Comparison of ENCODE assay signal across 10 mouse cellular contexts in the genomic region with DNA sequence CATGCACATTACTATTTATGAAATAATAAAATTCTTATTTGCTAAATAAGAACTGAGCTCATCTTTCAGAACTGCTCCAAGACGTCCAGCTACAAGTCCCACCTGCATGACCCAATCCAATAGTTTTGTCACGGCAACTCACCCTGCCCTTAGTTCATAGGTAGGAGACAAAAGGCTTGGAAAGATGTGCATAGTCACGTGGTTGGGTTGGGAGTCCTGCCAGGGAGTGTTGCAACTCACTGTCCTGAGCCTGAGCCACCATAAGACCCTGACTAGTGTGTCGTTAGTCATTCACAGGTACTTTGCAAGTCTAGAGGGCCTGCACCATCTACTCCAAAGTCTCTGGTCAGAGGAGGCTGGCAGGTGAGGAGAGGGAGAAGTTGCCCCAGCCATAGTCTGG. TPM values are rescaled to one million over a fixed set of nuclear protein-coding genes. Genes with fewer than 3 reads are reported as not detected.
A peak's percentile ranks its signal among the peaks of the same experiment; 100 is the strongest.
DNase-seq lines count a peak whose midpoint lies in the region; ATAC-seq and TF ChIP-seq lines count a peak whose summit lies in the region.
"Had no signal": no experiment of that assay in that cellular context is flagged by ENCODE, and none has a peak within 500 bp of the region (broad histone marks: within the 10 kb centered on the region; RNA-seq: fewer than 3 reads in every experiment).

No protein-coding gene starts in this region.

- TF ChIP-seq CTCF in gastrocnemius, adult 2 months (IDR thresholded peaks at IDR 0.05) = no peak

- intact Hi-C loops in gastrocnemius, adult 2 months (cut with DNase I) = no loop called here
- intact Hi-C loops in gastrocnemius, postnatal 14 days (cut with DNase I; ENCODE audit: low total_unique reads) = no loop called here

- no peaks in the 10 kb centered on the region for H3K4me1 ChIP-seq in liver, embryonic 16.5 days (ENCODE audit: control insufficient read depth, low read depth, low read length)

- 43% methylated on average over 4 of the region's 4 CpGs for WGBS in liver, embryonic 16.5 days (ENCODE audit: insufficient replicate concordance)

- H3K36me3 ChIP-seq in liver, embryonic 16.5 days (ENCODE audit: control insufficient read depth, insufficient read depth) = no peaks in the 10 kb centered on the region

- peak; percentile 58 for DNase-seq in gastrocnemius, adult 2 months
- no peak for DNase-seq in gastrocnemius, postnatal 14 days
- DNase-seq in liver (no peak), NIH3T3 (ENCODE audit: low read depth) (peak; percentile 46)
- peak; percentile 31 for DNase-seq in kidney, postnatal 14 days
- no peak for DNase-seq in urinary bladder, adult 2 months (ENCODE audit: low spot score)

- peak overlapping the region; percentile 48; the same call in 1 of the 2 replicates for H3K27ac ChIP-seq in gastrocnemius, adult 2 months
- no peak overlapping the region for H3K27ac ChIP-seq in liver, embryonic 16.5 days (ENCODE audit: low read length)

- no peak overlapping the region for H3K4me3 ChIP-seq in gastrocnemius, adult 2 months
- no peak overlapping the region for H3K4me3 ChIP-seq in liver, embryonic 16.5 days (ENCODE audit: low read depth, low read length)

- peak; percentile 53; the same call in 1 of the 2 replicates for ATAC-seq in liver, embryonic 16.5 days (ENCODE audit: low read depth)
- no peak for ATAC-seq in megakaryocyte-erythroid progenitor cell, adult 5-6 weeks (replicated peaks; ENCODE audit: low FRiP score, low TSS enrichment, poor library complexity, severe bottlenecking)

- H3K4me2 ChIP-seq in liver, embryonic 16.5 days (ENCODE audit: low read depth, low read length) = no peak overlapping the region

- H3K27me3 ChIP-seq in liver, embryonic 16.5 days (ENCODE audit: control insufficient read depth, insufficient read depth, low read depth, low read length) = no peaks in the 10 kb centered on the region

- no peaks in the 10 kb centered on the region for H3K9me3 ChIP-seq in liver, embryonic 16.5 days (replicated peaks; ENCODE audit: control insufficient read depth, low read length)

- no peak overlapping the region for H3K9ac ChIP-seq in liver, embryonic 16.5 days (ENCODE audit: low read depth, low read length)

RNA-seq across cellular contexts. Expression of a gene that starts 38.6 kb away (rescaled TPM):
- total RNA-seq in gastrocnemius, adult 2 months (2021) = 1 to 10 TPM; 1.0 to 1.1 TPM
- 1 to 10 TPM; 1.6 to 2.2 TPM for total RNA-seq in gastrocnemius, postnatal 14 days (2021)
- 0.11 and 0.19 TPM in 2 replicates for polyA plus RNA-seq in liver, embryonic 16.5 days (2015; fragmentation: Nextera tagmentation; extraction: Ambion mirVana)
- total RNA-seq in megakaryocyte-erythroid progenitor cell, adult 5-6 weeks (2014; fragmentation: Nextera tagmentation) = not detected in 2 replicates
- total RNA-seq in megakaryocyte-erythroid progenitor cell, adult 5-6 weeks (2017) = not detected in 2 replicates
- 64.0 and 74.8 TPM in 2 replicates for polyA plus RNA-seq in urinary bladder, adult 2 months (2012; rRNA removed)
- total RNA-seq: hematopoietic stem cell, adult 5-6 weeks; megakaryocyte progenitor cell, adult 5-6 weeks had no signal

RNA-seq across cellular contexts. Expression of a gene that starts 51.5 kb away (rescaled TPM):
- under 1 TPM in 1 of 2 experiments, not detected in 1; 0.25 TPM for total RNA-seq in gastrocnemius, adult 2 months (2021)
- total RNA-seq in gastrocnemius, postnatal 14 days (2021) = under 1 TPM; 0.82 to 0.96 TPM
- polyA plus RNA-seq in liver, embryonic 16.5 days (2015; fragmentation: Nextera tagmentation; extraction: Ambion mirVana) = 13.8 and 14.7 TPM in 2 replicates
- 37.5 and 52.5 TPM in 2 replicates for total RNA-seq in megakaryocyte-erythroid progenitor cell, adult 5-6 weeks (2014; fragmentation: Nextera tagmentation)
- total RNA-seq in megakaryocyte-erythroid progenitor cell, adult 5-6 weeks (2017) = 46.2 and 52.3 TPM in 2 replicates
- polyA plus RNA-seq in urinary bladder, adult 2 months (2012; rRNA removed) = 1.7 and 2.0 TPM in 2 replicates

RNA-seq across cellular contexts. Expression of a gene that starts 51.5 kb away (rescaled TPM):
- total RNA-seq in gastrocnemius, adult 2 months (2021) = 10 to 100 TPM in 1 of 2 experiments, 1 to 10 TPM in 1; 7.8 to 12.9 TPM
- 10 to 100 TPM; 11.0 to 11.9 TPM for total RNA-seq in gastrocnemius, postnatal 14 days (2021)
- polyA plus RNA-seq in liver, embryonic 16.5 days (2015; fragmentation: Nextera tagmentation; extraction: Ambion mirVana) = 12.9 and 14.1 TPM in 2 replicates
- 27.7 and 39.5 TPM in 2 replicates for total RNA-seq in megakaryocyte-erythroid progenitor cell, adult 5-6 weeks (2014; fragmentation: Nextera tagmentation)
- total RNA-seq in megakaryocyte-erythroid progenitor cell, adult 5-6 weeks (2017) = 63.8 and 65.3 TPM in 2 replicates
- 62.4 and 64.3 TPM in 2 replicates for polyA plus RNA-seq in urinary bladder, adult 2 months (2012; rRNA removed)

Comparison
In these comparisons a context has a peak if more than half of its experiments do, and no peak if none do; other contexts are left out.
1. DNase-seq: peak in gastrocnemius, adult 2 months (single experiment), NIH3T3 (single experiment) and kidney, postnatal 14 days (single experiment); none in gastrocnemius, postnatal 14 days (single experiment), liver (single experiment) and urinary bladder, adult 2 months (single experiment).
2. RNA of a gene that starts 51.5 kb away (total RNA-seq): 37.5 to 52.5 TPM in megakaryocyte-erythroid progenitor cell, adult 5-6 weeks; 0.82 to 0.96 TPM in gastrocnemius, postnatal 14 days and 0.25 TPM in gastrocnemius, adult 2 months; every median in the first group is over 10 times any median in the second.